Mouse (Mus musculus) ES-E14 (cell line): Measurements from ENCODE around the gene Mettl15.

Experiments used
- CHD2 ChIP-seq: IDR thresholded peaks from 2 replicates; pipeline ENCODE4 v1.6.1; 2014; ENCODE audit warnings: mild to moderate bottlenecking, low read depth, low read length, inconsistent platforms
- HCFC1 ChIP-seq: IDR thresholded peaks from 2 replicates; pipeline ENCODE4 v1.6.1; 2012; ENCODE audit warnings: low read length, inconsistent platforms, borderline replicate concordance; ENCODE audit not compliant: insufficient read depth
- MAFK ChIP-seq: IDR thresholded peaks from 2 replicates; pipeline ENCODE4 v1.6.1; 2014; ENCODE audit warnings: mild to moderate bottlenecking, low read depth, low read length, inconsistent platforms; ENCODE audit not compliant: insufficient read depth

DNA sequence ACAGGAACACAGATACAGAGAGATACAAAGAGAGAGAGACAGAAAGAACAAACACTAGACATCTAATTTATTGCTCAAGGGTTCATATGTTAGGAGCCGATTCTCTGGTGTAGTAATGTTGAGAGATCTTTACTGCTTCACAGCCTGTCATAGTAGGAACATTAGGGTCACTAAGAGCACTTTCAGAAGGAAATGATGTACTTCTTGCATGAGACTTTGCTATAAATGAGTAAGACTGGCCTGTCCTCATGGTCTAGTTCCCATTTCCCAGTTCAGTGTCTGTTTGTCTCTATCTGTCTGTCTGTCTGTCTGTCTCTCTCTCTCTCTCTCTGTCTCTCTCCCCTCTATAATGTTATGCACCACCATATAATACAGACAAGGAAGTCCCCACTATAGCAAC lies 7.5 kb downstream of the Mettl15 start:
- no peak for TF ChIP-seq MAFK
- no peak for TF ChIP-seq HCFC1
- TF ChIP-seq CHD2 = no peak
